Mouse (Mus musculus) kidney, embryonic 14.5 days (tissue): ENCODE measurements around the gene Gart. TPM values are rescaled to one million over a fixed set of nuclear protein-coding genes. Genes with fewer than 3 reads are reported as not detected.

Experiments
- ATAC-seq: fragments of 200-750 bp; cut with Nextera tagmentation; 2 replicates; pipeline ENCODE4 v1.8.0; 2017; ENCODE audit warnings: moderate number of reproducible peaks, mild to moderate bottlenecking, moderate TSS enrichment, moderate library complexity; ENCODE audit not compliant: low FRiP score, low TSS enrichment
- H3K27ac ChIP-seq: fragments of 300-500 bp; sonication (generic); 2 replicates; pipeline ENCODE4 v1.5.1; 2014; ENCODE audit warnings: low read depth, mild to moderate bottlenecking, low read length, moderate library complexity, mixed read lengths
- H3K27me3 ChIP-seq: fragments of 300-500 bp; sonication (generic); 2 replicates; pipeline ENCODE4 v1.6.1; 2014; ENCODE audit warnings: mild to moderate bottlenecking, low read length; ENCODE audit not compliant: control insufficient read depth, insufficient read depth
- H3K36me3 ChIP-seq: fragments of 300-500 bp; sonication (generic); 2 replicates; pipeline ENCODE4 v1.6.1; 2014; ENCODE audit warnings: low read length, mixed read lengths; ENCODE audit not compliant: control insufficient read depth, insufficient read depth
- H3K4me1 ChIP-seq: fragments of 300-500 bp; sonication (generic); 2 replicates; pipeline ENCODE4 v1.6.1; 2014; ENCODE audit warnings: low read length, mixed read lengths; ENCODE audit not compliant: control insufficient read depth, insufficient read depth
- H3K4me2 ChIP-seq: fragments of 300-500 bp; sonication (generic); replicated peaks from 2 replicates; pipeline ENCODE4 v1.6.1; 2014; ENCODE audit warnings: low read depth, mild to moderate bottlenecking, low read length
- H3K4me3 ChIP-seq: fragments of 300-500 bp; sonication (generic); 2 replicates; pipeline ENCODE4 v1.5.1; 2014; ENCODE audit warnings: mild to moderate bottlenecking, low read length
- H3K9ac ChIP-seq: fragments of 300-500 bp; sonication (generic); 2 replicates; pipeline ENCODE4 v1.6.1; 2014; ENCODE audit warnings: low read depth, mild to moderate bottlenecking, low read length, moderate library complexity
- H3K9me3 ChIP-seq: fragments of 300-500 bp; sonication (generic); 2 replicates; pipeline ENCODE4 v1.6.1; 2016; ENCODE audit warnings: low read length; ENCODE audit not compliant: control insufficient read depth
- WGBS: fragments of 180-500 bp; shearing (Covaris S2); extraction: QIAGEN DNeasy Blood & Tissue Kit; methylation state at CpG from one replicate; pipeline ENCODE4 v1.1.7; 2014; 5-methylcytosine and 5-hydroxymethylcytosine counted together
- polyA plus RNA-seq: library from polyadenylated mRNA; unstranded; fragments of >200 nt; fragmentation: Nextera tagmentation; extraction: Ambion mirVana; gene quantifications from 2 replicates; pipeline ENCODE4 v1.2.1, GENCODE M21; 2014

Gart gene
- polyA plus RNA-seq, 1 experiment from 2014 or later: 128 TPM

DNA sequence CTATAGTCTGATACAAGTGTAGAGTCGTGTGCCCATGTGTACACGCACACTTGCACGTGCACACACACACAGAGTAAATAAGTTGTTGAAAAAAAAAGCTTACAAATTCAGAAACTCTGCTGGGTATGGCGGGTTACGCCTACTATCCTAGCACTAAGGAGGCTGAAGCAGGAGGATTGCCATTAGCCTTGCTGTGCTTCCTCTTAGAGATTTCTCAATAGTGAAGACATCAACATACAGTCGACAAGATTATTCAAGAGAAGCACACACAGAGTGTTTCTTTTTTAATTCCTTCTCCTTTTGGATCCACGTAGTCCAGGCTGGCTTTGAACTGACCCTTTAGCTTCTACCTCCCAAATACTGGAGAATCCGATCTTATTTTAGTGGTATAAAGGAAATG, 6.6 kb downstream of the Gart start:
- Histone ChIP-seq H3K9ac (no peak overlapping the region), H3K4me2 (no peak overlapping the region), H3K27me3 (no peaks in the 10 kb centered on the region), H3K27ac (no peak overlapping the region), H3K36me3 (peaks cover 76% of the 10 kb centered on the region), H3K4me1 (no peaks in the 10 kb centered on the region), H3K9me3 (no peaks in the 10 kb centered on the region), H3K4me3 (no peak overlapping the region)
- WGBS: 94% methylated on average over 8 of the region's 8 CpGs
- no peak for ATAC-seq

DNA sequence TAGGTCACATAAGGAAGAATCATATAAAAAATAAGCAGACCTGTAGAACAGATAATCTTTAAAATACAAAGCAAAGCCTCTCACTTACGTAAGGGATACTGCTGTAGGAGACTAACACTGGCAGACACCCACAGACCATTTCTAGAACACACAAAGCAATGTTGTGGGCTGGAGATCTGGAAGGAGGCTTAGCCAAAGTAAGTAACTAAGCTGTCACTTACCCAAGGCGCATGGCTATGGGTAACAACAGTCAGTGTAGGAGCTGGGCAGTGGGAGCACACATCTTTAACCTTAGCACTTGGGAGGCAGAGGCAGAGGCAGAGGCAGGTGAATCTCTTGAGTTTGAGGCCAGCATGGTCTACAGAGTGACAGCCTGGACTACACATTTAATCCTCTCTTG, 7.1 kb downstream of the Gart start:
- no peak for ATAC-seq
- 90% methylated on average over 2 of the region's 2 CpGs for WGBS
- Histone ChIP-seq H3K4me3 (no peak overlapping the region), H3K9me3 (no peaks in the 10 kb centered on the region), H3K27ac (no peak overlapping the region), H3K4me1 (no peaks in the 10 kb centered on the region), H3K27me3 (no peaks in the 10 kb centered on the region), H3K9ac (no peak overlapping the region), H3K36me3 (peaks cover 80% of the 10 kb centered on the region), H3K4me2 (no peak overlapping the region)

DNA sequence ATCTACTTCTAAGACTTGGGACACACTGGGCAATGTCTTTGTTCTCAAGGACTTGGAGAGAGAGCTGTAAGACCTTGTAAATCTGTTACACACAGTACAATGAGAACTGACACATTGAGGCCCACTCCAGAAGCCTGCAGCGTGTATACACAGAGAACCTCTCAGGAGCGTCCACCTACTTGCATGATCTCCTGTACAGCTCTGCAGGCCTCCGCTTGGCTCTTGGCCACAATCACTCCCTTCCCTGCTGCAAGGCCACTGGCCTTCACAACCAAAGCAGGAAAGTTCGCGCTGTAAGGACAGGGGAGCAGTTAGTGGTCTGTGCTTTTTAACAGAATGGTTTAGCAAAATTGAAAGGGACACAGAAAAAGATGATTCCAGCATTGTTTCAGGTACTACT, 7.6 kb downstream of the Gart start:
- Histone ChIP-seq H3K27ac (no peak overlapping the region), H3K27me3 (no peaks in the 10 kb centered on the region), H3K36me3 (peaks cover 80% of the 10 kb centered on the region), H3K9me3 (no peaks in the 10 kb centered on the region), H3K9ac (no peak overlapping the region), H3K4me1 (no peaks in the 10 kb centered on the region), H3K4me2 (no peak overlapping the region), H3K4me3 (no peak overlapping the region)
- WGBS: 93% methylated on average over 5 of the region's 5 CpGs
- ATAC-seq: no peak

DNA sequence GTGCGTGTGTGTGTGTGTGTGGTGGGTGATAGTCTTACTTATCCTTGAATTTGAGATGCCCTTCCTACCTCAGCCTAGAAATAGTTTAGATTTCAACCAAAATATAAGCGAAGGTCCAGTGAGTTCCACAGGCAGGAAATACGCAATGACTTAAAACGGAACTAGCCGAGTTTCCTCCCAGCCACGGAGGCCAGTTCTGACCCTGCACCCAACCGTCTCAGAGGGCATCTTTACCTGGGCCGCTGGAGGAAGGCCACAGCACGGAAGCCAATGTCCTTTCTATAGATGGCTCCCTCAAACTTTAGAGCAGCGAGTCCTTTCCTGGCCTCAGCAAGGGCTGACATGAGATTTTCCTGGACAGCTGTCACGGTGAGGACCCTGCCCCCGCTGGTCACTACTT, 13.1 kb downstream of the Gart start:
- Histone ChIP-seq H3K4me1 (no peaks in the 10 kb centered on the region), H3K9me3 (no peaks in the 10 kb centered on the region), H3K4me2 (no peak overlapping the region), H3K4me3 (no peak overlapping the region), H3K36me3 (peaks cover 74% of the 10 kb centered on the region), H3K9ac (no peak overlapping the region), H3K27me3 (no peaks in the 10 kb centered on the region), H3K27ac (no peak overlapping the region)
- WGBS: 89% methylated on average over 12 of the region's 12 CpGs
- ATAC-seq: no peak

DNA sequence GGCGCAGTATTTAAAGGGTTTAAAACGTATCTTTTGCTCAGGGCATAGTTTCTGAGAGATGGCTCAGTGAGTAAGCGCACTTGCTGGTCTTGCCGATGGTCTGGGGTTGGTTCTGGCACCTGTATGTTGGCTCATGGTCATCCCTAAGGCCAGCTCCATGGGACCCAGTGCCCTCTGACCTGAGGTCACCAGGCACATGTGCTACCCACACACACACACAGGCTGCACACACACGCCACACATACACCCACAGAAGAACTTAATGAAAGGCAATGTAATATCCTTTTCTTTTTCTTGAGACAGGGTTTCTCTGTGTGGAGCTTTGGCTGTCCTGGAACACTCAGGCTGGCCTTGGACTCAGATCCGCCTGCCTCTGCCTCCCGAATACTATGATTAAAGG, 13.8 kb downstream of the Gart start:
- no peak overlapping the region for H3K27ac ChIP-seq
- H3K9ac ChIP-seq: no peak overlapping the region
- H3K4me1 ChIP-seq: no peaks in the 10 kb centered on the region
- WGBS: 94% methylated on average over 7 of the region's 7 CpGs
- no peaks in the 10 kb centered on the region for H3K9me3 ChIP-seq
- ATAC-seq: no peak
- H3K4me3 ChIP-seq: no peak overlapping the region
- H3K4me2 ChIP-seq: no peak overlapping the region
- H3K27me3 ChIP-seq: no peaks in the 10 kb centered on the region
- H3K36me3 ChIP-seq: peaks cover 74% of the 10 kb centered on the region

DNA sequence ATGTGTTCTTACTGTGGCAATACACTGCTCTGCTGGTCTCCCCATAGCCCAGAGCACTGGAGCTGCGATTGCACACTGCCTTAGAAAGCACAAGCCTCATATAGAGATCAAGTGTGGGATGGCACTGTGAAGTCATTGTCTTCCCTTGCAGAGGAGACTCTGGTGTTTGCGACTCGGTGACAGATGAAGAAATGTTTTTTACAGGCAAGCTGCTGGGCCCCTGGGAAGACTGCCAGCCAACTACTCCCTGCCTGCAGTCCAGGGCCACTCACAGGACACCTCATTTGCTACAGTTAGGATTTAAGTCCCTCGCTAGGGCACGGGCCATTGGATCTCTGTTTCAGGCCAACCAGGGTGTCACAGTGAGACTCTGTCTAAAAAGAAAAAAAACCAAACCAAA, 14.3 kb downstream of the Gart start:
- 93% methylated on average over 5 of the region's 5 CpGs for WGBS
- Histone ChIP-seq H3K4me2 (no peak overlapping the region), H3K4me1 (no peaks in the 10 kb centered on the region), H3K9ac (no peak overlapping the region), H3K27ac (no peak overlapping the region), H3K9me3 (no peaks in the 10 kb centered on the region), H3K36me3 (peaks cover 74% of the 10 kb centered on the region), H3K4me3 (no peak overlapping the region), H3K27me3 (no peaks in the 10 kb centered on the region)
- no peak for ATAC-seq

DNA sequence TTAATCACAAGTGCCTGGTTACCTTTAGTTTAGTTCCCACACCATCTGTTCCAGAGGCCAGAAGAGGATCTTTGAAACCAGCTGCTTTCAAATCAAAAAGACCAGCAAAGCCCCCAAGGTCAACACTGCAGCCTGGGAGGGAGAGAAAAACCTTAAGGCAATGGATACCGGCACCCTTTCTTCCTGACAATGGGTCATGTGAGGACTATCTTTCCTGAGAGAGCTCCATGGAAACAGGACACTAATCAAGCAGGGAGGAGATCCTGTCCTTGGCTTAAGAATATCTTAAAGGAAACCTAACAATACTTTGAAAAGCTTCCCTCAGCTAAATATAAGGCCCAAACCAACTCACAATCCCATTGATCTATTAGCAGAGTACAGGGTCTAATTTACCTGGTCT, 16.2 kb downstream of the Gart start:
- no peak overlapping the region for H3K9ac ChIP-seq
- no peak overlapping the region for H3K27ac ChIP-seq
- H3K36me3 ChIP-seq: peaks cover 68% of the 10 kb centered on the region
- H3K4me3 ChIP-seq: no peak overlapping the region
- no peaks in the 10 kb centered on the region for H3K4me1 ChIP-seq
- H3K9me3 ChIP-seq: no peaks in the 10 kb centered on the region
- no peak for ATAC-seq
- no peaks in the 10 kb centered on the region for H3K27me3 ChIP-seq
- WGBS: 81% methylated on average over 1 of the region's 1 CpGs
- no peak overlapping the region for H3K4me2 ChIP-seq

DNA sequence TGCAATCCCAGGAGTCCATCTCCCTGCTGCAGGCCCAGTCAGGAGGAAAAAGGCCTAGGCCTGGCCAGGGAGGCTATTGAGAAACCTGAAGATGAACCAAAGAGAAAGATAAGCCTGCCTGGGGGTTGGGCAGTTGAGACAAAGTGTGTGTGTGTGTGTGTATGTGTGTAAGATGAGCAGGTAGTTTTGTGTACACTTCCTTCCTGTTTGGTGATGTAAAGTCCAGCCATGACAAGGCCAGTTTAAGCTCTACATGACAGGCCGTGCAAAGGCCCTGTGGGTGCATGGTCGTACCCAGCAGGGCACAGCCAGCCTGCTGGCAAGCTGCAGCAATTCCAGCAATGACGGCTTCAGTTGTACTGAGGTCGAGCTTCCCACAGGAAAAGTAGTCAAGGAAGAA, 17.0 kb downstream of the Gart start:
- no peak overlapping the region for H3K9ac ChIP-seq
- no peaks in the 10 kb centered on the region for H3K27me3 ChIP-seq
- H3K4me1 ChIP-seq: no peaks in the 10 kb centered on the region
- H3K9me3 ChIP-seq: no peaks in the 10 kb centered on the region
- ATAC-seq: no peak
- no peak overlapping the region for H3K27ac ChIP-seq
- H3K4me2 ChIP-seq: no peak overlapping the region
- H3K36me3 ChIP-seq: peaks cover 68% of the 10 kb centered on the region
- H3K4me3 ChIP-seq: no peak overlapping the region
- 97% methylated on average over 4 of the region's 4 CpGs for WGBS

DNA sequence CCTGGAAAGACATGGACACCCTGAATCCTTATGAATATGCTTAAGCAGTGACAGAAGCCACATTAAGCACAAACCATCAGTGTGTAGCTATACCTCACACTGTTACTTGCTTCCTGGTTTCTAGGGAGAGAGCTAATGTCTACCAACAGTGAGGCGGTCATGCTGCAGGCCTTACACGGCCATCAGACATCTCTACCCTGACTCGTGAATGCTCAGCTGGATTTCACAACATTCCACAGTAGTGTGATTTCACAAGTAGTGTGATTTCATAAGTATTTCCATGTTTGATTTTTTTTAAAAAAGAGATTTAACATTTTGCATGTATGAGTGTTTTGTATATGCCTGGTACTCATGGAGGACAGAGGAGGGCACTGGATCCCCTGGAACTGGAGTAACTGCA, 18.1 kb downstream of the Gart start:
- H3K27me3 ChIP-seq: no peaks in the 10 kb centered on the region
- H3K36me3 ChIP-seq: peaks cover 72% of the 10 kb centered on the region
- H3K4me3 ChIP-seq: no peak overlapping the region
- no peak overlapping the region for H3K4me2 ChIP-seq
- no peak overlapping the region for H3K27ac ChIP-seq
- no peaks in the 10 kb centered on the region for H3K9me3 ChIP-seq
- no peaks in the 10 kb centered on the region for H3K4me1 ChIP-seq
- no peak overlapping the region for H3K9ac ChIP-seq
- ATAC-seq: no peak
- 94% methylated on average over 3 of the region's 3 CpGs for WGBS

DNA sequence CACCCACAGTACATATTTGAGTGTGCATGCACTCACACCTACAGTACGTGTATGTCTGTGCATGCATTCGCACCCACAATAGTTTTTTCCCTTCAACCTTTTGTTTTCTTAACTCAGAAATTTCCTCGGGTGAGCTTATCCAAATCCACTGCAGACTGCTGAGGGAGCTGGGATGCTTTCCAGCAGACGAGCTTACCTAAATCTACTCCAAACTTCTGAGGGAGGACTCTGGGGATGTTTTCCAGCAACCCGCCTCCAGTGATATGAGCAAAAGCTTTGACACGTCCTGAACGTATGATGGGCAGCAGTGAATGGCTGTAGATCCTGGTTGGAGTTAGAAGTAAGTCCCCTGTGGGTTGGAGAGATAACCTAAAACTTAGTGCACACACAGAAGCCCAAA, 18.9 kb downstream of the Gart start:
- no peaks in the 10 kb centered on the region for H3K27me3 ChIP-seq
- no peak overlapping the region for H3K4me3 ChIP-seq
- H3K4me2 ChIP-seq: no peak overlapping the region
- H3K36me3 ChIP-seq: peaks cover 75% of the 10 kb centered on the region
- H3K9me3 ChIP-seq: no peaks in the 10 kb centered on the region
- no peak overlapping the region for H3K9ac ChIP-seq
- no peaks in the 10 kb centered on the region for H3K4me1 ChIP-seq
- WGBS: 90% methylated on average over 7 of the region's 7 CpGs
- no peak overlapping the region for H3K27ac ChIP-seq
- ATAC-seq: no peak
